Mouse (Mus musculus): ENCODE results near the gene Rps16. TPM values are rescaled to one million over a fixed set of nuclear protein-coding genes. Genes with fewer than 3 reads are reported as not detected.
"Not testable (repeated sequence)": the region's sequence is repeated elsewhere in the genome, so short reads cannot be mapped to it uniquely, and the experiment has no call there.

Gene Rps16
- polyA plus RNA-seq, 1 experiment from 2014 or later, result 713 TPM

GRCm38 (mm10) chr7:28385196-28385595 is 34.7 kb downstream of the Rps16 start:
- ChIA-PET CTCF (no interaction called here), POLR2A (interaction anchor here (2.4 kb wide), 1 partner anchor 8 kb away, joined by 14 read pairs; no protein-coding TSS in a partner anchor)
- ATAC-seq (no peak), DNase-seq (ENCODE audit: low read depth, low spot score) (no peak)
- no peaks in the 10 kb centered on the region for H3K27me3 ChIP-seq
- in situ Hi-C loops (cut with MboI; ENCODE audit: low pct_unique_long_range_greater_than_20kb), result no loop called here
- TF ChIP-seq CTCF (IDR thresholded peaks at IDR 0.05), result no peak

- no peak for DNase-seq (ENCODE audit: low read depth, low spot score)
- in situ Hi-C loops (cut with MboI; ENCODE audit: low pct_unique_long_range_greater_than_20kb), result no loop called here
- no peaks in the 10 kb centered on the region for H3K27me3 ChIP-seq
- no peak for ATAC-seq
- ChIA-PET POLR2A (interaction anchor here (0.6 to 2.4 kb wide), 2 partner anchors 9 to 28 kb away, joined by 3 to 14 read pairs; no protein-coding TSS in a partner anchor), CTCF (interaction anchor here (1.0 kb wide), 1 partner anchor 46 kb away, joined by 3 read pairs; no protein-coding TSS in a partner anchor)
- TF ChIP-seq CTCF (IDR thresholded peaks at IDR 0.05), result no peak
Observed at GRCm38 (mm10) chr7:28386007-28386406, 35.6 kb downstream of the Rps16 start.

GRCm38 (mm10) chr7:28386462-28386861 is 36.0 kb downstream of the Rps16 start:
- no peaks in the 10 kb centered on the region for H3K27me3 ChIP-seq
- TF ChIP-seq CTCF (IDR thresholded peaks at IDR 0.05), result no peak
- CTCF ChIA-PET, result interaction anchor here (0.7 to 2.2 kb wide), 9 partner anchors 10 to 290 kb away, joined by 3 to 10 read pairs (median 3); partner anchors contain the start of genes Gmfg and Rps16
- no peak for DNase-seq (ENCODE audit: low read depth, low spot score)
- in situ Hi-C loops (cut with MboI; ENCODE audit: low pct_unique_long_range_greater_than_20kb), result no loop called here
- POLR2A ChIA-PET, result interaction anchor here (2.4 kb wide), 1 partner anchor 10 kb away, joined by 14 read pairs; no protein-coding TSS in a partner anchor
- ATAC-seq, result peak; percentile 49

GRCm38 (mm10) chr7:28386877-28387276 is 36.4 kb downstream of the Rps16 start:
- POLR2A ChIA-PET, result interaction anchor here (0.6 to 2.4 kb wide), 2 partner anchors 10 to 197 kb away, joined by 3 to 14 read pairs; no protein-coding TSS in a partner anchor
- H3K27me3 ChIP-seq; in situ Hi-C loops (cut with MboI; ENCODE audit: low pct_unique_long_range_greater_than_20kb); ATAC-seq; DNase-seq (ENCODE audit: low read depth, low spot score): not testable (repeated sequence)
- CTCF ChIA-PET, result interaction anchor here (0.7 to 2.2 kb wide), 10 partner anchors 10 to 289 kb away, joined by 3 to 10 read pairs (median 3); partner anchors contain the start of genes Gmfg and Rps16

- H3K27me3 ChIP-seq; ATAC-seq; DNase-seq (ENCODE audit: low read depth, low spot score); in situ Hi-C loops (cut with MboI; ENCODE audit: low pct_unique_long_range_greater_than_20kb): not testable (repeated sequence)
- ChIA-PET POLR2A (interaction anchor here (0.6 to 2.4 kb wide), 2 partner anchors 11 to 197 kb away, joined by 3 to 14 read pairs; no protein-coding TSS in a partner anchor), CTCF (interaction anchor here (1.1 to 2.2 kb wide), 7 partner anchors 12 to 213 kb away, joined by 3 to 10 read pairs (median 5); partner anchors contain the start of gene Gmfg)
Observed at GRCm38 (mm10) chr7:28387384-28387783, 36.9 kb downstream of the Rps16 start.

- H3K27me3 ChIP-seq, result no peaks in the 10 kb centered on the region
- no peak for TF ChIP-seq CTCF (IDR thresholded peaks at IDR 0.05)
- CTCF ChIA-PET, result interaction anchor here (0.7 to 0.9 kb wide), 2 partner anchors 37 to 138 kb away, joined by 3 read pairs; no protein-coding TSS in a partner anchor
- POLR2A ChIA-PET, result interaction anchor here (0.5 kb wide), 1 partner anchor 50 kb away, joined by 3 read pairs; no protein-coding TSS in a partner anchor
- DNase-seq (ENCODE audit: low read depth, low spot score) (no peak), ATAC-seq (no peak)
- in situ Hi-C loops (cut with MboI; ENCODE audit: low pct_unique_long_range_greater_than_20kb), result no loop called here
Observed at GRCm38 (mm10) chr7:28390331-28390730, 39.9 kb downstream of the Rps16 start.

GRCm38 (mm10) chr7:28392429-28393271 is 42.2 kb downstream of the Rps16 start, which contains the start of the genes Med29 and Paf1:
Gene Med29 (minus strand): TSS chr7:28392708.
Gene Paf1 (plus strand): TSS chr7:28392951.
- ChIA-PET POLR2A (interaction anchor here (0.5 to 1.8 kb wide), 2 partner anchors 18 to 42 kb away, joined by 6 read pairs; no protein-coding TSS in a partner anchor), CTCF (interaction anchor here (0.7 to 0.9 kb wide), 2 partner anchors 45 to 53 kb away, joined by 3 to 4 read pairs; partner anchors contain the start of gene Gmfg)
- ATAC-seq (peak; percentile 93), DNase-seq (ENCODE audit: low read depth, low spot score) (peak; percentile 98)
- H3K27me3 ChIP-seq, result no peaks in the 10 kb centered on the region
- in situ Hi-C loops (cut with MboI; ENCODE audit: low pct_unique_long_range_greater_than_20kb), result no loop called here
- TF ChIP-seq CTCF (IDR thresholded peaks at IDR 0.05), result no peak

- H3K27me3 ChIP-seq, result no peaks in the 10 kb centered on the region
- ATAC-seq (no peak), DNase-seq (ENCODE audit: low read depth, low spot score) (no peak)
- no peak for TF ChIP-seq CTCF (IDR thresholded peaks at IDR 0.05)
- CTCF ChIA-PET, result interaction anchor here (1.2 kb wide), 1 partner anchor 207 kb away, joined by 3 read pairs; no protein-coding TSS in a partner anchor
- POLR2A ChIA-PET, result interaction anchor here (0.5 to 1.8 kb wide), 3 partner anchors 19 to 42 kb away, joined by 3 to 6 read pairs (median 6); no protein-coding TSS in a partner anchor
- in situ Hi-C loops (cut with MboI; ENCODE audit: low pct_unique_long_range_greater_than_20kb), result no loop called here
Observed at GRCm38 (mm10) chr7:28393272-28393951, 43.0 kb downstream of the Rps16 start.

- DNase-seq (ENCODE audit: low read depth, low spot score) (no peak), ATAC-seq (no peak)
- no peaks in the 10 kb centered on the region for H3K27me3 ChIP-seq
- in situ Hi-C loops (cut with MboI; ENCODE audit: low pct_unique_long_range_greater_than_20kb), result no loop called here
- POLR2A ChIA-PET, result interaction anchor here (1.0 kb wide), 1 partner anchor 9 kb away, joined by 3 read pairs; no protein-coding TSS in a partner anchor
- CTCF ChIA-PET, result no interaction called here
- TF ChIP-seq CTCF (IDR thresholded peaks at IDR 0.05), result no peak
Observed at GRCm38 (mm10) chr7:28395425-28395824, 45.0 kb downstream of the Rps16 start.

- DNase-seq (ENCODE audit: low read depth, low spot score) (no peak), ATAC-seq (no peak)
- CTCF ChIA-PET, result interaction anchor here (1.0 kb wide), 1 partner anchor 12 kb away, joined by 4 read pairs; no protein-coding TSS in a partner anchor
- POLR2A ChIA-PET, result interaction anchor here (1.0 kb wide), 1 partner anchor 12 kb away, joined by 3 read pairs; no protein-coding TSS in a partner anchor
- in situ Hi-C loops (cut with MboI; ENCODE audit: low pct_unique_long_range_greater_than_20kb), result no loop called here
- no peaks in the 10 kb centered on the region for H3K27me3 ChIP-seq
- TF ChIP-seq CTCF (IDR thresholded peaks at IDR 0.05), result no peak
Observed at GRCm38 (mm10) chr7:28398000-28398399, 47.5 kb downstream of the Rps16 start.
